ENCODE assay signal across 14 mouse cellular contexts in genomic region chr11:85850758-85851157, GRCm38 (mm10). TPM values are rescaled to one million over a fixed set of nuclear protein-coding genes. Genes with fewer than 3 reads are reported as not detected.
A peak's percentile ranks its signal among the peaks of the same experiment; 100 is the strongest.
DNase-seq lines count a peak whose midpoint lies in the region; ATAC-seq and TF ChIP-seq lines count a peak whose summit lies in the region.
"Had no signal": no experiment of that assay in that cellular context is flagged by ENCODE, and none has a peak within 500 bp of the region (broad histone marks: within the 10 kb centered on the region; RNA-seq: fewer than 3 reads in every experiment).

No protein-coding gene starts in this region.

- peaks cover 28% of the 10 kb centered on the region for H3K27me3 ChIP-seq in heart, embryonic 10.5 days (ENCODE audit: insufficient read depth, poor library complexity, severe bottlenecking)
- H3K27me3 ChIP-seq in liver, embryonic 14.5 days (ENCODE audit: control insufficient read depth, insufficient read depth, low read length) = peaks cover 6% of the 10 kb centered on the region
- no peaks in the 10 kb centered on the region for H3K27me3 ChIP-seq in ES-Bruce4 (ENCODE audit: control insufficient read depth, insufficient read depth, low read length, poor library complexity, severe bottlenecking)
- H3K27me3 ChIP-seq in embryonic facial prominence, embryonic 10.5 days (replicated peaks; ENCODE audit: low read depth, poor library complexity, severe bottlenecking) = peaks cover 38% of the 10 kb centered on the region

- no peak for TF ChIP-seq EP300 in liver, embryonic 14.5 days (IDR thresholded peaks at IDR 0.05; ENCODE audit: low read depth)
- TF ChIP-seq EP300 in ES-Bruce4 (IDR thresholded peaks at IDR 0.05; ENCODE audit: insufficient read depth, low read depth, low read length) = no peak

- peak; percentile 75 for DNase-seq in heart, embryonic 10.5 days (ENCODE audit: low spot score)
- no peak for DNase-seq in heart, postnatal 10 days
- DNase-seq in liver, embryonic 14.5 days (ENCODE audit: low read depth in 3 of 3, low spot score in 3 of 3) = no peak
- no peak for DNase-seq in liver
- DNase-seq in embryonic facial prominence, embryonic 10.5 days (ENCODE audit: low spot score) = peak; percentile 35
- DNase-seq in right cerebral cortex, postnatal 36 days (ENCODE audit: low spot score in 2 of 2) = no peak

- no peaks in the 10 kb centered on the region for H3K36me3 ChIP-seq in heart, embryonic 10.5 days
- H3K36me3 ChIP-seq in liver, embryonic 14.5 days (replicated peaks; ENCODE audit: control insufficient read depth, insufficient read depth, low read depth) = no peaks in the 10 kb centered on the region
- no peaks in the 10 kb centered on the region for H3K36me3 ChIP-seq in ES-Bruce4 (ENCODE audit: control insufficient read depth, insufficient read depth, low read length, poor library complexity, severe bottlenecking)
- H3K36me3 ChIP-seq in embryonic facial prominence, embryonic 10.5 days (replicated peaks) = no peaks in the 10 kb centered on the region
- H3K36me3 ChIP-seq: limb, embryonic 13.5 days; midbrain, embryonic 13.5 days had no signal

- no peak overlapping the region for H3K27ac ChIP-seq in heart, embryonic 10.5 days
- no peak overlapping the region for H3K27ac ChIP-seq in liver, embryonic 14.5 days
- no peak overlapping the region for H3K27ac ChIP-seq in ES-Bruce4 (ENCODE audit: insufficient read depth, low read length)
- H3K27ac ChIP-seq in embryonic facial prominence, embryonic 10.5 days (replicated peaks) = no peak overlapping the region
- H3K27ac ChIP-seq: limb, embryonic 13.5 days; midbrain, embryonic 13.5 days had no signal

- no peak overlapping the region for H3K4me3 ChIP-seq in heart, embryonic 10.5 days
- H3K4me3 ChIP-seq in liver, embryonic 14.5 days (ENCODE audit: insufficient read depth in 1 of 2, low read depth in 2 of 2, low read length in 2 of 2) = no peak overlapping the region
- no peak overlapping the region for H3K4me3 ChIP-seq in ES-Bruce4 (ENCODE audit: low read depth, low read length)
- no peak overlapping the region for H3K4me3 ChIP-seq in embryonic facial prominence, embryonic 10.5 days
- H3K4me3 ChIP-seq: limb, embryonic 13.5 days; midbrain, embryonic 13.5 days had no signal

- TF ChIP-seq POLR2A in ES-Bruce4 (IDR thresholded peaks at IDR 0.05; ENCODE audit: insufficient read depth, low read length) = no peak

- no peak for ATAC-seq in liver, embryonic 14.5 days (ENCODE audit: insufficient read depth)
- ATAC-seq in erythroblast, adult 5-6 weeks (replicated peaks; ENCODE audit: low FRiP score, poor library complexity, severe bottlenecking) = no peak
- ATAC-seq: forebrain, embryonic 16.5 days; midbrain, embryonic 13.5 days had no signal

- intact Hi-C loops in heart, postnatal 10 days (cut with DNase I) = no loop called here

- no peaks in the 10 kb centered on the region for H3K9me3 ChIP-seq in heart, embryonic 10.5 days
- H3K9me3 ChIP-seq in liver, embryonic 14.5 days (ENCODE audit: control insufficient read depth, low read length) = no peaks in the 10 kb centered on the region
- no peaks in the 10 kb centered on the region for H3K9me3 ChIP-seq in ES-Bruce4 (replicated peaks; ENCODE audit: control insufficient read depth, insufficient read depth, low read length, poor library complexity, severe bottlenecking)
- H3K9me3 ChIP-seq in embryonic facial prominence, embryonic 10.5 days = no peaks in the 10 kb centered on the region
- H3K9me3 ChIP-seq: limb, embryonic 13.5 days; midbrain, embryonic 13.5 days had no signal

- H3K4me2 ChIP-seq in liver, embryonic 14.5 days (ENCODE audit: low read depth) = no peak overlapping the region
- H3K4me2 ChIP-seq: limb, embryonic 13.5 days; midbrain, embryonic 13.5 days had no signal

- no peak overlapping the region for H3K9ac ChIP-seq in liver, embryonic 14.5 days (replicated peaks)
- no peak overlapping the region for H3K9ac ChIP-seq in ES-Bruce4 (ENCODE audit: low read depth, poor library complexity, severe bottlenecking)
- H3K9ac ChIP-seq: limb, embryonic 13.5 days; midbrain, embryonic 13.5 days had no signal

- peak; percentile 31 for TF ChIP-seq CTCF in liver, embryonic 14.5 days (IDR thresholded peaks at IDR 0.05; ENCODE audit: low read depth)
- peak; percentile 60 for TF ChIP-seq CTCF in ES-Bruce4 (IDR thresholded peaks at IDR 0.05; ENCODE audit: low read depth, low read length)

- 37% methylated on average over 6 of the region's 6 CpGs for whole genome bisulfite sequencing in heart, embryonic 10.5 days
- 37% methylated on average over 6 of the region's 6 CpGs for WGBS in liver, embryonic 14.5 days (ENCODE audit: insufficient replicate concordance)
- WGBS in embryonic facial prominence, embryonic 10.5 days = 36% methylated on average over 6 of the region's 6 CpGs

- peaks cover 14% of the 10 kb centered on the region for H3K4me1 ChIP-seq in heart, embryonic 10.5 days
- no peaks in the 10 kb centered on the region for H3K4me1 ChIP-seq in liver, embryonic 14.5 days (replicated peaks; ENCODE audit: control insufficient read depth in 2 of 2, insufficient read depth in 2 of 2, low read length in 1 of 2)
- H3K4me1 ChIP-seq in ES-Bruce4 (ENCODE audit: control insufficient read depth, insufficient read depth, low read length) = no peaks in the 10 kb centered on the region
- H3K4me1 ChIP-seq in embryonic facial prominence, embryonic 10.5 days = peaks cover 11% of the 10 kb centered on the region
- H3K4me1 ChIP-seq: midbrain, embryonic 13.5 days had no signal

RNA-seq across cellular contexts. Expression of gene Gm11444, which starts 0.6 kb away (rescaled TPM):
- not detected in 2 replicates for polyA plus RNA-seq in heart, embryonic 10.5 days (2016; fragmentation: Nextera tagmentation; extraction: Ambion mirVana)
- not detected for total RNA-seq in heart, postnatal 10 days (2021)
- not detected in 2 replicates for polyA plus RNA-seq in liver, embryonic 14.5 days (2012; rRNA removed)
- polyA plus RNA-seq in liver, embryonic 14.5 days (2014; fragmentation: Nextera tagmentation; extraction: Ambion mirVana) = not detected in 2 replicates
- not detected in 2 replicates for polyA plus RNA-seq in ES-Bruce4 (2011; ENCODE audit: insufficient read depth, insufficient read length, low read depth, missing spikeins)
- polyA plus RNA-seq in embryonic facial prominence, embryonic 10.5 days (2016; fragmentation: Nextera tagmentation; extraction: Ambion mirVana) = not detected in 2 replicates
- not detected in 2 replicates for total RNA-seq in erythroblast, adult 5-6 weeks (2015; ENCODE audit: low replicate concordance)
- total RNA-seq in erythroblast, adult 5-6 weeks (2017; ENCODE audit: low replicate concordance) = not detected in 2 replicates
- polyA plus RNA-seq: forebrain, embryonic 16.5 days; heart, embryonic 14.5 days; kidney, embryonic 16.5 days; midbrain, embryonic 13.5 days; urinary bladder, adult 2 months had no signal

RNA-seq across cellular contexts. Expression of gene Tbx2, which starts 18.4 kb away (rescaled TPM):
- polyA plus RNA-seq in heart, embryonic 10.5 days (2016; fragmentation: Nextera tagmentation; extraction: Ambion mirVana) = 2.5 and 7.6 TPM in 2 replicates
- total RNA-seq in heart, postnatal 10 days (2021) = 10 to 100 TPM; 17.3 to 18.4 TPM
- 0.97 and 1.3 TPM in 2 replicates for polyA plus RNA-seq in liver, embryonic 14.5 days (2012; rRNA removed)
- 0.15 and 0.29 TPM in 2 replicates for polyA plus RNA-seq in liver, embryonic 14.5 days (2014; fragmentation: Nextera tagmentation; extraction: Ambion mirVana)
- 0.16 and 0.24 TPM in 2 replicates for polyA plus RNA-seq in ES-Bruce4 (2011; ENCODE audit: insufficient read depth, insufficient read length, low read depth, missing spikeins)
- 9.9 and 10.9 TPM in 2 replicates for polyA plus RNA-seq in embryonic facial prominence, embryonic 10.5 days (2016; fragmentation: Nextera tagmentation; extraction: Ambion mirVana)
- total RNA-seq in erythroblast, adult 5-6 weeks (2015; ENCODE audit: low replicate concordance) = 0.38 TPM in 1 of 2 replicates, not detected in the other
- total RNA-seq in erythroblast, adult 5-6 weeks (2017; ENCODE audit: low replicate concordance) = 0.42 and 0.85 TPM in 2 replicates

RNA-seq across cellular contexts. Expression of gene Tbx4, which starts 35.5 kb away (rescaled TPM):
- polyA plus RNA-seq in heart, embryonic 10.5 days (2016; fragmentation: Nextera tagmentation; extraction: Ambion mirVana) = 0.80 and 4.1 TPM in 2 replicates
- under 1 TPM in 1 of 2 experiments, not detected in 1; 0.32 TPM for total RNA-seq in heart, postnatal 10 days (2021)
- 0.08 TPM in 1 of 2 replicates, not detected in the other for polyA plus RNA-seq in liver, embryonic 14.5 days (2012; rRNA removed)
- 0.04 TPM in 1 of 2 replicates, not detected in the other for polyA plus RNA-seq in liver, embryonic 14.5 days (2014; fragmentation: Nextera tagmentation; extraction: Ambion mirVana)
- polyA plus RNA-seq in ES-Bruce4 (2011; ENCODE audit: insufficient read depth, insufficient read length, low read depth, missing spikeins) = 0.62 and 0.69 TPM in 2 replicates
- 1.0 and 1.4 TPM in 2 replicates for polyA plus RNA-seq in embryonic facial prominence, embryonic 10.5 days (2016; fragmentation: Nextera tagmentation; extraction: Ambion mirVana)
- total RNA-seq in erythroblast, adult 5-6 weeks (2015; ENCODE audit: low replicate concordance) = not detected in 2 replicates
- not detected in 2 replicates for total RNA-seq in erythroblast, adult 5-6 weeks (2017; ENCODE audit: low replicate concordance)

Comparison
In these comparisons a context has a peak if more than half of its experiments do, and no peak if none do; other contexts are left out.
1. DNase-seq: peak in heart, embryonic 10.5 days (single experiment) and embryonic facial prominence, embryonic 10.5 days (single experiment); none in heart, postnatal 10 days (0 of 2), liver, embryonic 14.5 days (0 of 3), liver (single experiment) and right cerebral cortex, postnatal 36 days (0 of 2).